Mouse (Mus musculus) myocyte (in vitro differentiated cells): Measurements from ENCODE around the gene Snx29.
A peak's percentile ranks its signal among the peaks of the same experiment; 100 is the strongest.

Experiments used
- CEBPB ChIP-seq: IDR thresholded peaks from 2 replicates; pipeline ENCODE4 v1.6.1; 2011; ENCODE audit warnings: mild to moderate bottlenecking, moderate library complexity; ENCODE audit not compliant: poor library complexity, insufficient read depth, severe bottlenecking
- MAX ChIP-seq: IDR thresholded peaks from one replicate; pipeline ENCODE4 v1.6.1; 2011; ENCODE audit warnings: low read depth, mild to moderate bottlenecking, control low read depth
- MYOD1 ChIP-seq, 3 experiments: IDR thresholded peaks; one replicate each; pipeline ENCODE4 v1.6.1; 2011; ENCODE audit warnings: control low read depth in 2 of 3, low read depth in 2 of 3, mild to moderate bottlenecking in 2 of 3, moderate library complexity in 1 of 3; ENCODE audit not compliant: insufficient read length in 2 of 3, control insufficient read depth in 1 of 3
- POLR2A ChIP-seq: IDR thresholded peaks from one replicate; pipeline ENCODE4 v1.6.1; 2011; ENCODE audit warnings: low read depth, mild to moderate bottlenecking, control low read depth, moderate library complexity; ENCODE audit not compliant: insufficient read length
- POLR2AphosphoS2 ChIP-seq: IDR thresholded peaks from one replicate; pipeline ENCODE4 v1.6.1; 2011; ENCODE audit warnings: low read depth, control low read depth; ENCODE audit not compliant: insufficient read length
- TCF12 ChIP-seq: IDR thresholded peaks from one replicate; pipeline ENCODE4 v1.6.1; 2011; ENCODE audit warnings: mild to moderate bottlenecking, control low read depth; ENCODE audit not compliant: poor library complexity, insufficient read depth, severe bottlenecking
- USF1 ChIP-seq: IDR thresholded peaks from one replicate; pipeline ENCODE4 v1.6.1; 2011; ENCODE audit warnings: low read depth, mild to moderate bottlenecking, control low read depth, moderate library complexity

GRCm38 (mm10) chr16:11782082-11782481, 459.4 kb downstream of the Snx29 start:
- TF ChIP-seq USF1: no peak
- TF ChIP-seq POLR2A: no peak
- peak; percentile 43 to 96 (median 92) for TF ChIP-seq MYOD1 (IDR thresholded peaks at IDR 0.05; ENCODE audit: control insufficient read depth in 1 of 3, insufficient read length in 2 of 3, low read depth in 2 of 3)
- TF ChIP-seq MAX: no peak
- TF ChIP-seq CEBPB: no peak
- TF ChIP-seq TCF12: peak; percentile 42
- TF ChIP-seq POLR2AphosphoS2: no peak
